In the genomic region with DNA sequence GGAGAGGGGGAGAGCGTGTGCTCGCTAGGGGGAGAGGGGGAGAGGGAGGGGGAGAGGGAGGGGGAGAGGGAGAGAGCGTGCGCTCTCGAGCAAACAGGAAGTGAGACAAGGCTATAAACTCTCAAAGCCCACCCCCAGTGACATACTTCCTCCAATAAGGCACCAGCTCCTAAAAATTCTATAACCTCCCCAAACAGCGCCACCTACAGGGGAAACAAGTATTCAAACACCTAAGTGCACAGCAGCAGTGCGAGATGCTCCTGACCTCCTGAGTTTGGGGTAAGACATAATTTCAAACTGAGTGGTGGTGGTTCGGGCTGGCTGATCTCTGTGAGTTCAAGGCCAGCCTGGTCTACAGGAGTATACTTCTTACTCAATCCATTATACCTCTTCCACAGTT, we compare ENCODE assay signal across 17 mouse cellular contexts.
"Had no signal": no experiment of that assay in that cellular context is flagged by ENCODE, and none has a peak within 500 bp of the region (broad histone marks: within the 10 kb centered on the region; RNA-seq: fewer than 3 reads in every experiment).

No protein-coding gene starts in this region.

- H3K9me3 ChIP-seq: limb, embryonic 10.5 days; liver, embryonic 13.5 days; midbrain, embryonic 12.5 days; stomach, embryonic 15.5 days had no signal

- H3K4me2 ChIP-seq: limb, embryonic 13.5 days; liver, embryonic 13.5 days; lung, embryonic 14.5 days; midbrain, embryonic 12.5 days; stomach, embryonic 15.5 days had no signal

- H3K9ac ChIP-seq: limb, embryonic 13.5 days; liver, embryonic 13.5 days; lung, embryonic 14.5 days; midbrain, embryonic 12.5 days; stomach, embryonic 15.5 days had no signal

- DNase-seq: kidney, adult 18-20 months; kidney, postnatal 10 days; layer of hippocampus, adult 9-11 months; liver; liver, embryonic 13.5 days; lung, embryonic 14.5 days; right cerebral cortex, postnatal 25 days; spleen, adult 18-20 months; thymus, postnatal 25 days had no signal

- H3K27me3 ChIP-seq: limb, embryonic 13.5 days; liver, embryonic 13.5 days; midbrain, embryonic 12.5 days; stomach, embryonic 15.5 days had no signal

- H3K4me1 ChIP-seq: limb, embryonic 13.5 days; liver, embryonic 13.5 days; midbrain, embryonic 12.5 days; stomach, embryonic 15.5 days had no signal

- H3K4me3 ChIP-seq: limb, embryonic 10.5 days; limb, embryonic 13.5 days; liver, embryonic 13.5 days; midbrain, embryonic 12.5 days; stomach, embryonic 15.5 days had no signal

- H3K27ac ChIP-seq: limb, embryonic 10.5 days; limb, embryonic 13.5 days; liver, embryonic 13.5 days; macrophage; midbrain, embryonic 12.5 days; stomach, embryonic 15.5 days had no signal

- ATAC-seq: intestine, embryonic 16.5 days; lung, postnatal 0 days; midbrain, embryonic 16.5 days had no signal

- H3K36me3 ChIP-seq: limb, embryonic 10.5 days; limb, embryonic 13.5 days; liver, embryonic 13.5 days; midbrain, embryonic 12.5 days; stomach, embryonic 15.5 days had no signal
